Mouse (Mus musculus): ENCODE measurements around the gene Gm4869. TPM values are rescaled to one million over a fixed set of nuclear protein-coding genes. Genes with fewer than 3 reads are reported as not detected.
"Not testable (repeated sequence)": the region's sequence is repeated elsewhere in the genome, so short reads cannot be mapped to it uniquely, and the experiment has no call there.

Gene Gm4869
- total RNA-seq, 1 experiment from 2014 or later = not detected

DNA sequence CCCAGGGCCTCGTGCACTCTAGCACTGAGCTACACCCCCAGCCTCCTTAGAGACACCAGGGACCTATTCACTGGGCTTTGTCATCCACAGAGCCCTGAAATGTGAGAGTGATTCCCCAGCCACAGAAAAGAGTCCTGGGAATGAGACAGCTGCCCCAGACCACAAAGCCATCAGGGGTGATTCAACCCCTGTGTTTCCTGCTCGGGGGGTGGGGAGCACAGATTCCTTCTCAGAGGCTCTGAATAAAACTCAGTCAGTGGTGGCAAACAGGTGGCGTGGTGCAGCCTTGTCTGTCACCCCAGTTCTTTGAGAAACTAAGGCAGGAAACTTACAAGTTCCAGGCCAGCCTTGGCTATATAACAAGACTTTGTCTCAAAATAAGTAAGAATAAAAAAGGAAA is 16.0 kb downstream of the Gm4869 start:
- ATAC-seq (replicated peaks; ENCODE audit: low read depth, poor library complexity, severe bottlenecking) = no peak

- not testable (repeated sequence) for ATAC-seq (replicated peaks; ENCODE audit: low read depth, poor library complexity, severe bottlenecking)
Measured at GRCm38 (mm10) chr5:140463151-140463550, 17.7 kb downstream of the Gm4869 start.

DNA sequence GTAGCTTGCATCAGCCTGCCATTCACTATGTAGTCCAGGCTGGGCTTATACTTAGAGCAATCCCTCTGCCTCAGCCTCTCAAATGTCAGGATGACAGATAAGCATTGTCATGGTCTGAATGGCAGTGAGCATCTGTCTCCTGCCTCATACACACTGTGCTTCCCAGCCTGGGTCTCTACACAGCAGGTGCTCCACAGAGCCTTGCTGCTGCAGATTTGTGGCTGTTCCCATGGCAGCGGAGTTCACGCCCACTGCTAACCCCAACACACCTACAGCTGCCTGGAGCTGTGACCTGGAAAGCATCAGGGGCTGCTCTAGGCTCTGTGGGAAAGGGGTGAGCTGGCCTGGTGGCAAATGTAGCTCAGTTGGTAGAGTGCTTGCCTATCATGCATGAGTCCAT is 19.5 kb downstream of the Gm4869 start:
- no peak for ATAC-seq (replicated peaks; ENCODE audit: low read depth, poor library complexity, severe bottlenecking)

DNA sequence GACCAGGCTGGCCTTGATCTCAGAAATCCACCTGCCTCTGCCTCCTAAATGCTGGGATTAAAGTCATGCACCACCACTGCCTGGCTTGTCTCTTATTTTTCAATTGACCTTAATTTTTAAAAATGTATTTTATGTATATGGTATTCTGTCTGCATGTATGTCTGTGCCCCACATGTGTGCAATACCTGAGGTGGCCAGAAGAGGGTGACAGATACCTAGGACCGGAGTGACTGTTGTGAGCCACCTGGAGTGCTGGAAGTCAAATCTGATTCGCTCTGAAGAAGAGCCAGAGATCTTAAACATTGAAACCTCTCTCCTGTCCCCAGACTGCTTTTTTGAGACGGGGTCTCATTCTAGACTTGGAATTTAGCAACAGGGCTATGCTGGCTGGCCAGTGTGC is 26.9 kb downstream of the Gm4869 start:
- ATAC-seq (replicated peaks; ENCODE audit: low read depth, poor library complexity, severe bottlenecking) = peak; percentile 56; the same call in 1 of the 2 replicates

DNA sequence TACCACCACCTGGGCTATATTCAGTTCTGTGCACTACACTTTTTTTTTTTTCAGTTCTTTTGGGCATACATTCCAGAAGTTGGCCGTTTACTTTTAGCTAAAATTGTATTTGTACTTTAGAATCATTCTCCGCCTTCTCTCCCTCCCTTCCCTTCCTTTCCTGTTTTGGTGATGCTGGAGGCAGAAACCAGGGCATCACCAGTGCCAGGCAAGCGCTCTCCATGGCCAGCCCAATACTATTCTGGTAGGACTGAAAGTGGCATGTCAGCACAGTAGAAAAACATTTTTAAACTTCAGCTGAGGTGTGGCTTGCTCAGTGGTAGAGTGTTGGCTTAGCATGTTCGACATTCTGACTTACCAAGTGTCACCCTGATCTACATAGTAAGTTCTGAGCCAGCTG is 36.0 kb downstream of the Gm4869 start:
- ATAC-seq (replicated peaks; ENCODE audit: low read depth, poor library complexity, severe bottlenecking) = no peak

DNA sequence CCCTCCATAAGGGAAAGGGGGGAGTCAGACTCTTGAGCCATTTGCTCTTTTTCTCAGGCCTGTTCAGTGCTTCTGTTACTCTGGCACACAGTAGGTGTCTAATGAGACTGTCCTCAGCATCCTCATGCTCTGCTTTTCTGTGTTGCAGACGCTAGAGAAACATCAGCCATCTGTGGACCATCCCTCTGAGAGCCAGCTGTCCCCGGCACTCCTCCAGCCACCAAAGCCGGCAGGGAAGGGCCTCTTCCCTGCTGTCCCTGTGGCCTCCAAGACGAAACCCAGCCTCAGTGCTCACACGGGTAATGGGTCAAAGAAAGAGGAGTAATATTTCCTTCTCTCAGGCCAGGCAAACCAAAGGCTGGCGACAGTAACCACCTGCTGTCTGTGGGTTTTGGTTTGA is 45.7 kb downstream of the Gm4869 start:
- no peak for ATAC-seq (replicated peaks; ENCODE audit: low read depth, poor library complexity, severe bottlenecking)

GRCm38 (mm10) chr5:140492684-140493233 is 47.3 kb downstream of the Gm4869 start:
- ATAC-seq (replicated peaks; ENCODE audit: low read depth, poor library complexity, severe bottlenecking) = no peak

GRCm38 (mm10) chr5:140498176-140498575 is 52.7 kb downstream of the Gm4869 start:
- ATAC-seq (replicated peaks; ENCODE audit: low read depth, poor library complexity, severe bottlenecking) = no peak

DNA sequence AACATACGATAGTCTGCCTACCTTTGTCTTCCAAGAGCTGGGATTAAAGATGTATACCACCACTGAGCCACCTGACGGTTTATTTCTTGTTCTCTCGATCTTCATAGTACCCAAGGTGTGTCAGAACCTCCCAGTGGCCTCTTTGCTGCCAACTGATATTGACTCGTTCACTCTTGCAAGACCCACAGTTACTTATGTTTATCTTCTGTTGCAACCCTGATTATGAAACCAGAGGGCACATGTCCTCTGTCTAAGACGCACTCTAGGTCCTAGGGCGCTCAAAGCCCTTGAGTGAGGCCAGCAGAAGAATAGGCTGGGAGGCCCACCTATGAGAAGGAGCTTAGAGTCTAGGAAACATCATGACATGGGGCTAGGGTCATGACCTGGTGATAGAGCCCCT is 55.3 kb downstream of the Gm4869 start:
- no peak for ATAC-seq (replicated peaks; ENCODE audit: low read depth, poor library complexity, severe bottlenecking)

DNA sequence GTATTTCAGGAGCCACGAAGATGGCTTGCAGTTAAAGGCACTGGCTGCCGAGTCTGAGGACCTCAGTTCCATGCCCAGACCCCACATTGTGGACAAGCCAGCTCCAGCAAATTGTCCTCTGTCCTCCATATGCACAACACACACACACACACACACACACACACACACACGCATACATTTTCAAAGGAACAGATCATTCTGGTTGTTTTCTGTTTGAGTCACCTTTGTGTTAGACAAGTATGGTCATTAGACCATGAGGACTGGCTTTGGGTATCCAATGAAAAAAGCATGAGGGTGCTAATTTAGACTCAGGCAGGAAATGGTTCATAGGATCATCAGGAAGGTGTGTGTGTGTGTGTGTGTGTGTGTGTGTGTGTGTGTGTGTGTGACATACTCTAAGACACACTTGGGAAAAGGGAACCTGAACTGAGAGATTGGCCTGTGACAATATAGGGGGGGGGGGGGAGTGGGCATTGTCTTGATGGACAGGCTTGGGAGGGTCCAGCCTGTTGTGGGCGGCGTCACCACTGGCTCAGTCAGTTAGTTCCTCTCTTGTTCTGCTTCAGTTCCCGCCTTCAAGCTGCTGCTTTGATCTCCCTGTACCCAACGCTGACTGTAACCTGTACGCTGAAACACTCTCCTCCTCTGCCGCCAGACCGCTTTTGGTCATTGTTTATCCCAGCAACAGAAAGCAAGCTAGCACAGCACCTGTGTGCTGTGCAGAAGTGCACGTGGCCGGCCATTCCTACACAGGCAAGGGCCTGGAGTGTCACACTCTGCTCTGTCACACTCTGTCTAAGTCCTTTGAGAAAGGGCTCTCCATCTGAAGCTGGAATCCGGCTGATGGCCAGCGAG is 56.8 kb downstream of the Gm4869 start:
- peak; percentile 51 for ATAC-seq (replicated peaks; ENCODE audit: low read depth, poor library complexity, severe bottlenecking)

GRCm38 (mm10) chr5:140502925-140503324 is 57.5 kb downstream of the Gm4869 start:
- ATAC-seq (replicated peaks; ENCODE audit: low read depth, poor library complexity, severe bottlenecking) = 0 out of 2 replicates have a peak, but pooled peaks have one; percentile 12

DNA sequence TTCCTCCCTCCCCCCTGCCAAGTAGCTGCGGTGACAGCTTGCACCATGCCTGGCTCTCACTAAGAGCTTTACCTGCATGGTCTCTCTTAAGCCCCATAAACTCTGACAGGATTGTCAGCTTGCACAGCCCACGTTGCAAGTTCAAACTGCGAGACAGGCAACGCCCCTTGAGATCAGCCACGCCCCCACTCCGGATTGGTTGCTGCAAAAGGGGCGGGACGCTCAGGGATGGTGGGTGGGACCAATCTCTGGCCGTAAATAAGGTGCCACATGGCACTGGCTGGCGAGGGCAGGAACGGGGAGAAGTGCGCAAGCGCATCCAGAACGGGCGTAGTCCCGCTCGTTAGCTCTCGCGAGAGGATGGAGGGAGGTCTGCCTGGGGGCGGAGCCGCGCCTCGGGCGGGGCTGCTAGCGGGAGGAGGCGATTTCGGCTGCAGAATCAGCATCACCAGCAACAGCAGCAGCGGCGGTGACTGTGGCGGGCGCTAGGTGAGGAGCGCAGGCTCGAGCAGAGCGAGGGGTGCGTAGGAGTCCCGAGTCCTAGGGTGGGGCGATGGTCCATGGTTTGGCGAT is 59.8 kb downstream of the Gm4869 start, which contains the start of gene Chst12:
Gene Chst12 (plus strand): TSS at position 343 of the 573 bp plus-strand sequence.
- peak; percentile 68 for ATAC-seq (replicated peaks; ENCODE audit: low read depth, poor library complexity, severe bottlenecking)

- ATAC-seq (replicated peaks; ENCODE audit: low read depth, poor library complexity, severe bottlenecking) = no peak
Measured at GRCm38 (mm10) chr5:140506096-140506794, 60.8 kb downstream of the Gm4869 start.

DNA sequence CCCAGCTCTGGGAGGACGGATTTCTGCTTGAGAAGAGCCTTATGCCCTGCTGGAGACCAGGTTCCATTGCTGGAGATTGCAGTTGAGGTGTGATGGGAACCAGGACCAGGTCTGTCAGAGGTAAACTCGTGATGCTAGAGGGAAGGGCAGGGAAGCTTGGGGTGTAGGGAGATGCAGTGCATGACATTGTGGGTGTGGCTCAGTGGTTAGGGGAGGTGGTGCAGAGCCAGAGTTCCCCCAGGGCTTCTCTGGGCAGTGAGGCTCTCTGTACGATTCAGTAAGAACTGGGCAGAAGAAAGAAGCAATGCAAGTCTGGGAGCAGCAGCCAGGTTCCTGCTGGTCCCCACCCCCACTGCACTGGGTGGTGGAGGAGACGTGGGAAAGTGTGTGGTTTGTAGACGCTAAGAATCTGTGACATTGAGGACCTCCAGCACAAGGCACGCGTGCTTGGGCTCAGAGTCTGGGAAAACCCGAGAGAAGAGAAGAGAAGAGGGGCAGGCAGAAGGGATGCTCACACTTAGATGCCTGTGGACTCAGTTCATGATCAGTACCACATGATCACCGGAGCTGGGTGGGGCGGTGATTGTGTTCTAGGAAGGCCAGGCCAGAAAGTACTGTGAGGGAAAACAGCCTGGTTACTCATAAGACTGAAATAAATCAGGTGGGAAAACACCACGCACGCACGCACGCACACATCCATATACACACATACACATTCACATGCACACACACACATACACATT is 62.2 kb downstream of the Gm4869 start:
- no peak for ATAC-seq (replicated peaks; ENCODE audit: low read depth, poor library complexity, severe bottlenecking)

GRCm38 (mm10) chr5:140508686-140509085 is 63.2 kb downstream of the Gm4869 start:
- ATAC-seq (replicated peaks; ENCODE audit: low read depth, poor library complexity, severe bottlenecking) = peak; percentile 50

- no peak for ATAC-seq (replicated peaks; ENCODE audit: low read depth, poor library complexity, severe bottlenecking)
Measured at GRCm38 (mm10) chr5:140509204-140509603, 63.8 kb downstream of the Gm4869 start.

- no peak for ATAC-seq (replicated peaks; ENCODE audit: low read depth, poor library complexity, severe bottlenecking)
Measured at GRCm38 (mm10) chr5:140510012-140511000, 64.9 kb downstream of the Gm4869 start.

GRCm38 (mm10) chr5:140513921-140514320 is 68.5 kb downstream of the Gm4869 start:
- ATAC-seq (replicated peaks; ENCODE audit: low read depth, poor library complexity, severe bottlenecking) = peak; percentile 14; the same call in 1 of the 2 replicates

Measured in common myeloid progenitor, adult 5-6 weeks (primary cell).